Mouse (Mus musculus) testis, adult 2 months (tissue): ENCODE data around the gene Ssbp4.
A peak's percentile ranks its signal among the peaks of the same experiment; 100 is the strongest.

Experiments
- CTCF ChIP-seq: fragments of 200-500 bp; IDR thresholded peaks from 2 replicates; pipeline ENCODE4 v1.5.1; 2012; ENCODE audit warnings: low read depth, mild to moderate bottlenecking, inconsistent platforms, low read length, moderate library complexity; ENCODE audit not compliant: control insufficient read depth, insufficient read depth, insufficient replicate concordance
- POLR2A ChIP-seq: fragments of 200-500 bp; IDR thresholded peaks from 2 replicates; pipeline ENCODE4 v1.6.1; 2012; ENCODE audit warnings: low read depth, mild to moderate bottlenecking, inconsistent platforms, low read length, moderate library complexity; ENCODE audit not compliant: control insufficient read depth

- TF ChIP-seq CTCF (peak; percentile 100), POLR2A (peak; percentile 52; the same call in 1 of the 2 replicates)
Observed at GRCm38 (mm10) chr8:70629574-70630531, 21.2 kb upstream of the Ssbp4 start.
